Mouse (Mus musculus) adrenal gland, adult (tissue): ENCODE data around the gene Ptprj.
"Not testable (repeated sequence)": the region's sequence is repeated elsewhere in the genome, so short reads cannot be mapped to it uniquely, and the experiment has no call there.

Source experiments
- DNase-seq, 2 experiments: peaks; one replicate each; pipeline ENCODE4 v3.0.0; 2022 to 2023; ENCODE audit warnings: low spot score in 1 of 2; ENCODE audit not compliant: inconsistent age in 2 of 2

The Ptprj gene

GRCm38 (mm10) chr2:90440169-90440568 is 140.3 kb downstream of the Ptprj start:
- DNase-seq, result not testable (repeated sequence)

GRCm38 (mm10) chr2:90437453-90437852 is 143.0 kb downstream of the Ptprj start:
- DNase-seq, result not testable (repeated sequence)

GRCm38 (mm10) chr2:90429782-90430181 is 150.7 kb downstream of the Ptprj start:
- not testable (repeated sequence) for DNase-seq

GRCm38 (mm10) chr2:90428988-90429717 is 151.3 kb downstream of the Ptprj start:
- DNase-seq, result not testable (repeated sequence)

GRCm38 (mm10) chr2:90424937-90425336 is 155.5 kb downstream of the Ptprj start:
- not testable (repeated sequence) for DNase-seq

GRCm38 (mm10) chr2:90422282-90422681 is 158.2 kb downstream of the Ptprj start:
- not testable (repeated sequence) for DNase-seq

- not testable (repeated sequence) for DNase-seq
Observed at GRCm38 (mm10) chr2:90414110-90414821, 166.2 kb downstream of the Ptprj start.

GRCm38 (mm10) chr2:90398633-90399107 is 181.8 kb downstream of the Ptprj start, which contains the start of gene Olfr1274-ps:
Olfr1274-ps (plus strand) TSS chr2:90398683.
- not testable (repeated sequence) for DNase-seq
